Mouse (Mus musculus): Measurements from ENCODE around the gene Cpn2. TPM values are rescaled to one million over a fixed set of nuclear protein-coding genes. Genes with fewer than 3 reads are reported as not detected.

Cpn2 gene
- total and polyA plus RNA-seq, 3 experiments, result not detected

- dilution Hi-C loops (cut with MboI; ENCODE audit: extremely low pct_ligation_motif_present, extremely low pct_unique_long_range_greater_than_20kb, low sequenced_read_pairs), result no loop called here
- Histone ChIP-seq H3K27ac (ENCODE audit: insufficient read depth, low read depth) (no peak overlapping the region), H3K36me3 (replicated peaks in 1 of 2; ENCODE audit: control insufficient read depth in 1 of 2, insufficient read depth in 1 of 2, low read length in 1 of 2) (peaks cover 0 to 2% of the 10 kb centered on the region in 2 experiments), H3K4me1 (ENCODE audit: control insufficient read depth in 1 of 2, insufficient read depth in 2 of 2) (peaks cover 4 to 16% of the 10 kb centered on the region in 2 experiments), H3K4me2 (ENCODE audit: insufficient read depth, low read depth, poor library complexity, severe bottlenecking) (no peak overlapping the region), H3K27me3 (replicated peaks) (peaks cover 5% of the 10 kb centered on the region), H3K9ac (ENCODE audit: insufficient read depth, low read depth) (no peak overlapping the region), H3K79me2 (replicated peaks; ENCODE audit: control insufficient read depth, extremely low read depth, insufficient read depth, poor library complexity, severe bottlenecking) (no peaks in the 10 kb centered on the region), H3K4me3 (replicated peaks in 1 of 3; ENCODE audit: low read depth in 2 of 3, low read length in 2 of 3, poor library complexity in 1 of 3) (no peak overlapping the region), H3K9me3 (replicated peaks; ENCODE audit: low read length) (peaks cover under 1% of the 10 kb centered on the region)
- DNase-seq (ENCODE audit: extremely low read depth), result no peak
- in situ Hi-C loops (cut with MboI; ENCODE audit: low pct_ligation_motif_present, low pct_unique_long_range_greater_than_20kb, low sequenced_read_pairs), result loop anchor here (5.0 kb wide), 1 partner anchor 36 kb away; the partner anchor contains the start of gene Cpn2
- no peak for TF ChIP-seq POLR2AphosphoS2 (IDR thresholded peaks at IDR 0.05; ENCODE audit: low read depth, low read length)
- no peak for TF ChIP-seq ZC3H11A (IDR thresholded peaks at IDR 0.05; ENCODE audit: low read depth, low read length)
- no peak for TF ChIP-seq ETS1 (conservative IDR thresholded peaks at IDR 0.05; ENCODE audit: low read depth, low read length)
- no peak for TF ChIP-seq MAFK (IDR thresholded peaks at IDR 0.05; ENCODE audit: insufficient replicate concordance, low read length)
- no peak for TF ChIP-seq POLR2A (IDR thresholded peaks at IDR 0.05; ENCODE audit: low read depth, low read length)
- no peak for TF ChIP-seq MYC (IDR thresholded peaks at IDR 0.05; ENCODE audit: low read depth, low read length)
- TF ChIP-seq TCF12 (IDR thresholded peaks at IDR 0.05; ENCODE audit: low read depth, low read length), result no peak
- no peak for TF ChIP-seq ZNF384 (IDR thresholded peaks at IDR 0.05; ENCODE audit: low read depth, low read length)
- TF ChIP-seq MXI1 (IDR thresholded peaks at IDR 0.05; ENCODE audit: low read depth, low read length), result no peak
- no peak for TF ChIP-seq MAZ (IDR thresholded peaks at IDR 0.05; ENCODE audit: low read depth, low read length)
- no peak for TF ChIP-seq NRF1 (IDR thresholded peaks at IDR 0.05; ENCODE audit: low read depth, low read length)
- no peak for TF ChIP-seq E2F4 (IDR thresholded peaks at IDR 0.05; ENCODE audit: insufficient replicate concordance, low read depth, low read length)
- no peak for TF ChIP-seq GABPA (IDR thresholded peaks at IDR 0.05; ENCODE audit: insufficient replicate concordance, low read depth, low read length)
- no peak for TF ChIP-seq SIN3A (IDR thresholded peaks at IDR 0.05; ENCODE audit: low read length)
- no peak for TF ChIP-seq USF1 (IDR thresholded peaks at IDR 0.05; ENCODE audit: low read depth, low read length)
Observed at GRCm38 (mm10) chr16:30303411-30303810, 36.1 kb upstream of the Cpn2 start.

GRCm38 (mm10) chr16:30302686-30303085, 35.4 kb upstream of the Cpn2 start:
- TF ChIP-seq CHD2 (IDR thresholded peaks at IDR 0.05; ENCODE audit: low read length) (no peak), RCOR1 (conservative IDR thresholded peaks at IDR 0.05; ENCODE audit: low read depth, low read length) (no peak), MEF2A (IDR thresholded peaks at IDR 0.05; ENCODE audit: borderline replicate concordance, low read depth, low read length) (no peak), ELF1 (IDR thresholded peaks at IDR 0.05; ENCODE audit: low read depth, low read length) (no peak), RAD21 (IDR thresholded peaks at IDR 0.05; ENCODE audit: low read depth, low read length) (no peak), ETS1 (conservative IDR thresholded peaks at IDR 0.05; ENCODE audit: low read depth, low read length) (no peak), CTCF (conservative IDR thresholded peaks at IDR 0.05 in 1 of 2, IDR thresholded peaks at IDR 0.05 in 1 of 2; ENCODE audit: low read depth in 2 of 2, low read length in 2 of 2) (no peak), IRF4 (IDR thresholded peaks at IDR 0.05; ENCODE audit: low read depth, low read length) (no peak)
- no peak overlapping the region for H3K4me2 ChIP-seq (ENCODE audit: insufficient read depth, low read depth, poor library complexity, severe bottlenecking)
- H3K36me3 ChIP-seq (replicated peaks in 1 of 2; ENCODE audit: control insufficient read depth in 1 of 2, insufficient read depth in 1 of 2, low read length in 1 of 2), result no peaks in the 10 kb centered on the region
- H3K4me3 ChIP-seq (replicated peaks in 1 of 3; ENCODE audit: low read depth in 2 of 3, low read length in 2 of 3, poor library complexity in 1 of 3), result no peak overlapping the region
- peaks cover 5% of the 10 kb centered on the region for H3K27me3 ChIP-seq (replicated peaks)
- no peak for DNase-seq (ENCODE audit: extremely low read depth)
- H3K79me2 ChIP-seq (replicated peaks; ENCODE audit: control insufficient read depth, extremely low read depth, insufficient read depth, poor library complexity, severe bottlenecking), result no peaks in the 10 kb centered on the region
- dilution Hi-C loops (cut with MboI; ENCODE audit: extremely low pct_ligation_motif_present, extremely low pct_unique_long_range_greater_than_20kb, low sequenced_read_pairs), result no loop called here
- no peak overlapping the region for H3K9ac ChIP-seq (ENCODE audit: insufficient read depth, low read depth)
- H3K9me3 ChIP-seq (replicated peaks; ENCODE audit: low read length), result no peaks in the 10 kb centered on the region
- peaks cover 4 to 16% of the 10 kb centered on the region in 2 experiments for H3K4me1 ChIP-seq (ENCODE audit: control insufficient read depth in 1 of 2, insufficient read depth in 2 of 2)
- in situ Hi-C loops (cut with MboI; ENCODE audit: low pct_ligation_motif_present, low pct_unique_long_range_greater_than_20kb, low sequenced_read_pairs), result loop anchor here (5.0 kb wide), 1 partner anchor 35 kb away; the partner anchor contains the start of gene Cpn2
- H3K27ac ChIP-seq (ENCODE audit: insufficient read depth, low read depth), result no peak overlapping the region
